Mouse (Mus musculus): ENCODE measurements around the gene Prm2. TPM values are rescaled to one million over a fixed set of nuclear protein-coding genes. Genes with fewer than 3 reads are reported as not detected.

The Prm2 gene
- total RNA-seq (2017), result not detected in 2 replicates

DNA sequence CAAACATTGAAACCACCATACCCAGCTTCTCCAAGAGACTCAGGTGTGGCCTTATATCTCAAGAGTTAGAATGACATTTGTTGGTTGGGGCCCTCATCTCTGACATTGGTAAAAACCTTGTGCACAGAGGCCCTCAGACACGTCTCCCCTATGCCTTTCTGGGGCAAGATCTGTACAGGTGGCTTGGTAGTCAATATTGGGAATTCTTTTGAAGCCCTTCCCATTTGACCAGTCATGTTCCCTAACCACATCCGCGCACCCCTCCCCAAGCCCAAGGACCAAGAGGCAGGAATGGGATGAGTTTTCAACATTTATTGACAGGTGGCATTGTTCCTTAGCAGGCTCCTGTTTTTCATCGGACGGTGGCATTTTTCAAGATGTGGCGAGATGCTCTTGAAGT, at the start of gene Prm2:
Gene Prm2 (minus strand): TSS at position 101 of the 400 bp plus-strand sequence.
- ATAC-seq (ENCODE audit: extremely low read depth, insufficient number of reproducible peaks, low FRiP score, poor library complexity, severe bottlenecking), result no peak

DNA sequence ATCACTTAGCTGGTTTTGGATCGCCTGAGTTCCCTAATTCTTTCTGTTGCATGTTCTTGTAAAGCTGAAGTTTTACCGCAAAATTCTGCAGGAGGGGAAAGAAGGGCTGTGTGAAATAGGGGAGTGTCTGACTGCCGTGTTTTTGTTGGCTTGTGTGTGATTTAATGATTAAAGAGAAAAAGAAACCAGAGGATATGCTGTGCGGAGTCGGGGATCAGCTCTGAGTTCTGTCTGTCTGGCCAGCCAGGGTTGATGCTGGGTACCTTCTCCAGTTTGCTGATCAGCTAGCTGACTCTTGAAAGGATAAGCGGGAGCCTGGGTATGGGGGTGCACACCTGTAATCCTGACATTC, 48.4 kb upstream of the Prm2 start:
- ATAC-seq (ENCODE audit: extremely low read depth, insufficient number of reproducible peaks, low FRiP score, poor library complexity, severe bottlenecking), result no peak

DNA sequence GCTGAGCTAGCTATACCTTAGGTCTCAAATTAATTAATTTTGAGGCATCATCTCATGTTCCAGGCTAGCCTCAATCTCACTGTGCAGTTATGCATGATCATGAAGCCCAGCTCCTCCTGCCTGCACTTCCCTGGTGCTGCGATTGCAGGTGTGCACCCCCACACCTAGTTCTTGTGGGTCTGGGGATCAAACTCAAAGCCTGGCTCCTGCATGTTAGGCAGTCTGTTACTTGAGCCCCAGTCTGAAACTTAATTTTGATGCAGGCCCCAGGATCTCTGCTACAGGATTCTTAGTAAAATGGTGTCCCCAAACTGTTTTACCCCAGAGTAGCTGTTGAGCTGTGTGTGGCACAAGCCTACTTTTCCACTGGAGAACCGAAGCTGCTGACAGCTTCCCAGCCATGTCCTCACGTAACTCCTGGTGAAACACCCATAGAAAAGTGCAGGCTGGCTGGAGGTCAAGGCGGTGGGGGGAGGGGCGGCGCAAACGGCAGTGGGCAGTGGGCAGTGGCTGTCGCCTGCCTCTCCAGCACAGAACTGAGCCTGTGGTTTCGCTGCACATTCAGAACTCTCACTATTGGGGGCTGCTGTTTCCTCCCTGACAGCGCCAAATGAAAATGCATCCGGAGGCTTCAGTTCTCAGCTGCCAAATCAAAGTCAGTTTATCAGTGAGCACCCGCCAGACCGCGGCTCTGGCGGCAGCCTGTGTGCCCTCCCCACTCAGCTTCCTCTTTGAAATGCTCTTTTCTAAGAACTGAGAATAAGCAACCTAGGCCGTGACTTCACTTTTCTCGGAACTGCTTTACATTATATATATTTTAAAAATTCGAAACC, 47.8 kb upstream of the Prm2 start:
- peak; percentile 57 for ATAC-seq (ENCODE audit: extremely low read depth, insufficient number of reproducible peaks, low FRiP score, poor library complexity, severe bottlenecking)

DNA sequence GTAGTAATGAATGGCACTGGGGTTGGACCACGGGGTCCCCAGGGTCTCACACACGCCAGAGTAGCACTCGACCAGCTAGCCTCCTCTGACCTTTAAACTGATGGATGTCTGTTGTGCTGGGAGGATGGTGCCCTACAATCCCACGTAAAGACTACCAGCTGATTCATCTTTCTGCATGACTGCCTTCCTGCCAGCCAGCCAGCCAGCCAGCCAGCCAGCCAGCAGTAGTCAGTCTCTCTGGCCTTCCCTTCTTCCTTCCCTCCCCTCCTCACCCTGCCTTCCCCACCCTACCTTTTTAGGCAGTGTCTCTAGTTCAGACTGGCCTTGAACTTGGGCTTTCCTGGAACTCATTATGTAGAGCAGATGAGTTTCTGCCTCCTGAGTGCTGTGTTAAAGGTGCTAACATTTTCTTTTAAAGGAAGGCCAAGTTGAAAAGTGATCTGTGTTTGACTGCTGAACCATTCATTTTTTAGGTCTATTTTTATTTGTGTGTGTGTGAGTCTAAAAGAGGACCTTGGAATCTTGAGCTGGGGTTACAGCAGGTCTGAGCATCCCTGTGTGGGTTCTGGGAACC, 46.4 kb upstream of the Prm2 start:
- no peak for ATAC-seq (ENCODE audit: extremely low read depth, insufficient number of reproducible peaks, low FRiP score, poor library complexity, severe bottlenecking)

DNA sequence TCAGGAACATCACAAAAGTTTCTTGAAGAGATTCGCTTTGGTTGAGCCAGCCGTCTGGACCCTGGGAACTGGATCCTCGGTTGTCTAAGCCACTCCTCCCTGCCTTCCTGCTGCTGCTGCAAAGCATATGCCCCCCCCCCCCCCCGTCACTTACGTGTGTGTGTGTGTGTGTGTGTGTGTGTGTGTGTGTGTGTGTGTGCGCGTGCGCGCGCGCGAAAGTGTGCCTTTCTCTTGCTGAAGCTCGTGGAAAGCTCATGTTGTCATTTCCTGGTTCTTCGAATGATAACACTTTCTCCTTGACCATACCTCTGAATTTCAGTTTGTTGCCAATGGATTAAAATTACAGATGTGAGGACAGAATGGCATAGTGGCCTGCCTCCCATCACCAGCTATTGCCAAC, 44.1 kb upstream of the Prm2 start:
- no peak for ATAC-seq (ENCODE audit: extremely low read depth, insufficient number of reproducible peaks, low FRiP score, poor library complexity, severe bottlenecking)

DNA sequence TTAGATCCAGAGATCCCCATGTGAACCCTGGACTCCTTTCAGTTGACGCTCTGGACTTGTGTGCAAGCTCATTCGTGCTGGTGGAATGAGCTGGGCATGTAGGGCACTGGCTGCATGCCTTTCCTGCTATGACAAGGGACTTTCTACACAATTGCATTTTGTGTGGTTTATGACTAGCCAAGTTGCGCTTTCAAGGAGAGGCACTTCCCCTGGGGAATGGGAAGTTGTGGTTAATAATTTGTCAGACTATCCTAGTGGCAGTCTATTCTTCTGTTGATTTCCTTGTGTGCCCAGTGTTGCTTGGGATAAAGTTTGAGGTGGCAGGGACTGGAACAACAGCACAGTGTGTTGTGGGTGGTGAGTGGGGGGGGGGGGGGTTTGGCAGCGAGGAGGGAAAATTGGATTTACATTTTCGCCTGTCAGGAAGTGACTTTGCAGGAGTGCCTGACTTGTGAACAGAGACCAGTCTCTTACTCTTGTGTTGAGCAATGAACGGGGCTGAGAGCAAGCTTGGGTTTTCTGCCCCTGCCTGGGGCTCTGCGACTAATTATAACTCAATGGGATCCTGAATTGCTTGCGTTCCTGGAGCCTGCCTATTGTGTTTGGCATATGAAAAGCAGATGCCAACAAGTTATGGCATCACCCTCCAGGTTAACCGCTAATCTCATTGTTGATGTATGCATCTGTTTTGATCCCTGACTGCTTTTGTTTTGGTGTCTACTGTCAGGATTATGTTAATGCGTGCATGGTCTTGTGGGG, 42.7 kb upstream of the Prm2 start:
- peak; percentile 32; the same call in 1 of the 2 replicates for ATAC-seq (ENCODE audit: extremely low read depth, insufficient number of reproducible peaks, low FRiP score, poor library complexity, severe bottlenecking)

DNA sequence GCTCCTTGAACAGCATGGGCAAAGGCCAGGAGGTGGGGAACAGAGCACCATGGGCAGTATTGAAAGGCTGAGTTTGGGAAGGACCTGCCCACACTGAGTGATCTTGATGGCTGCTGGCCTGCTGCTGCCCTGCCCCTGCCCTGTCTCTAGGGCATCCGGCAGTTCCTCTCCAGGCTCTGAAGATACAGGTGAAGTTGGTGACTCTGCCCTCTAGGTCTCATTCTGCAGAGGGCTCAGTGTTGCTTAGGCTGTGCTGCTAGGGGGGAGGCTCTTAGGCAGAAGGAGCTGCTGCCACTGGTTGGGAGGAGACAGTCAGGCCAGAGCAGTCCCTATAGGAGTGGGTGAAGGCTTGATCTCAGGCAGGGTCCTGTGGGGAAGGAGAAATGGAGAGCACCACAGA, 42.0 kb upstream of the Prm2 start:
- ATAC-seq (ENCODE audit: extremely low read depth, insufficient number of reproducible peaks, low FRiP score, poor library complexity, severe bottlenecking), result no peak

DNA sequence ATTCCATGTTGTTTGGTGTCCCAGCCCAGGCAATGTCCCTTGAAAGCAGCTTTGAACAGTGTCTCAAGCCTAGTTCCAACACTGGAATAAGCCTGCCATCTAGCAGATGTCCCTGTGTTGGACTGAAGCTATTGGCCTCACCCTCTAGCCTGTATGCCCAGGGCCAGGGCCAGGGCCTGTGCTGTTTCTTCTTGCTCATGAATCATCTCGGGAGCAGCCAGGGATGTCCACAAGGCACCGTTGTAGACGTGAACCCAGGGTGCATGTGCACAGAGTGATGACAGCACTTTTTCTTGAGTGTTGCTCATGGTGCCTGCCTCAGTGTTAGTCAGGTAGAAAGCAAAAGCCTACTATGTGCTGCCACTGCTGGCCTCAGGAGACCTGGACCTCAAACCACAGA, 41.3 kb upstream of the Prm2 start:
- no peak for ATAC-seq (ENCODE audit: extremely low read depth, insufficient number of reproducible peaks, low FRiP score, poor library complexity, severe bottlenecking)

DNA sequence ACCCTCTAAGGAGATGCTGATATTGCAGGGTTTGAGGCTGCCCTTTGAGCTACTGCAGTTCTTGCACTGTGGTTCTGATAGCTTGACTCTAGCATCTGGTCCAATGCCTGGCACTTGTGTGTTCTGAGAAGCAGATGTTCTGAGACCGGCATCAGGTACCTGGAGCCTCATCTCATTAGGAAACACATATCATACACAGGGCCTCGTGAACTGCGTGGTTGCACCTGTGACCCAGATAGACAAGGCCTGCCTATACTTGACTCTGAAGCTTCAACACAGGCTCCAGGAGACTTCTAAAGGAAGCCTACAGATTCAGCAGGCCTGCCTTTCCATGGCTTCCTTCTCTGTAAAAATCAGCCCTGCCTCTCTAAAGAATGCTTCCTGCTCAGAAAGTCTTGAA, 40.5 kb upstream of the Prm2 start:
- no peak for ATAC-seq (ENCODE audit: extremely low read depth, insufficient number of reproducible peaks, low FRiP score, poor library complexity, severe bottlenecking)

DNA sequence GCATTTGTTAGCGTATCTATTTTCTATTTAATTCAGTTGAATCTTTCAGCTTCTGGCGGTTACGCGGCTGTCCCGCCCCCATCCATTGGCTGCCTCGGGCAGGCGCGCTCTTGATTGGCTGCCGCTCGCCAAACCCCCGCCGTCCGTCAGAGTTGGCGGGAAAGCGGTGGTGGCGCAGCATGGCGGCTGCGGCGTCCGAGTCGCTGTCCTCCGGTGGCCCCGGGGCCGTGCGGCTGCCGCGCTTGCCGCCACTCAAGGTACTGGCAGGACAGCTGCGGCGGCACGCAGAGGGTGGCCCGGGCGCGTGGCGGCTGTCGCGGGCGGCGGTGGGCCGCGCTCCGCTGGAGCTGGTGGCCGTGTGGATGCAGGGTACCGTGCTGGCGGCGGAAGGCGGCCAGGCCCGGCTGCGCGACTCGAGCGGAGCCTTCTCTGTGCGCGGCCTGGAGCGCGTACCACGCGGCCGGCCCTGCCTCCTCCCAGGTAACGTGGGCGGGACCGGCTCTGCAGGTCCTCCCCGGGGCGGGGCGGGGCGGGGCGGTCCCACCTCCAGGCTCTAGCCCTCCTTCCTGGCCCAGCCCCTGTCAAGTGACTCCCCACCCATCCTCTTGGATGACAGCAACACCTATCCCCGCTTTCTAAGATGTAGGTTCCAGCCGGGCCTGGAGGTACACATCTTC, 39.1 kb upstream of the Prm2 start, which contains the start of gene Rmi2:
Gene Rmi2 (plus strand): TSS at position 149 of the 677 bp plus-strand sequence.
- peak; percentile 82 for ATAC-seq (ENCODE audit: extremely low read depth, insufficient number of reproducible peaks, low FRiP score, poor library complexity, severe bottlenecking)

DNA sequence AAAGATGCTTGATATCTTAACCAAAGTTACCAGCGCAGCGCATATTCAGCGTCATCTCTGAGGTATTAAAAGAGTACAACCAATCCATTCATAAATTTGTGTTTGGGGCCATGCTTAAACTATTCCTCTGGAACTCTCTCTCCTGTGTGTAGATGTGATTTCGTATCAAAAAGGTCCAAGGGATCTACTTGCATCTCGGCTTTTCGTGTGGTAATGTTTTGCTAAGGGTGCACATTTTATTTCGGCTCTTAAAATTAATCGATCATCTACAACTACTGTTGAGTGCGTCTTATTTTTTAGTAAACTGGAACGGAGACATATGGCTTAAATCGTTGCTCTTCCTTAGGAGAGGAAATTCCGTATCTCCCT, 38.6 kb upstream of the Prm2 start:
- ATAC-seq (ENCODE audit: extremely low read depth, insufficient number of reproducible peaks, low FRiP score, poor library complexity, severe bottlenecking), result no peak

DNA sequence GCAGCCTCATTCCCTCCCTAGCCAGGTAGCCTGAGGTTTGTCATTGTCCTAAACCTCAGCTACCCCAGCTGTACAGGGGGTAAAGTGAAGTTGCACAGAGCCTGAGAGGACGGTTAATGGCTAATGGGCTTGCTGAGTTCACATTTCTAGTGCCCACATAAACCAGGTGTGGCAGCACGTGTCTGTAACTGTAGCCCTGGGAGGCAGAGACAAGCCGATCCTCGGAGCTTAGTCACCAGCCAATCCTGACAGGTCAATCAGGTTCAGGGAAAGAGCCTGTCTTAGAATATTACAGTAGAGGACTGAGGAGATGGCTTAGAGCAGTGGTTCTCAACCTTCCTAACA, 32.5 kb upstream of the Prm2 start:
- no peak for ATAC-seq (ENCODE audit: extremely low read depth, insufficient number of reproducible peaks, low FRiP score, poor library complexity, severe bottlenecking)

DNA sequence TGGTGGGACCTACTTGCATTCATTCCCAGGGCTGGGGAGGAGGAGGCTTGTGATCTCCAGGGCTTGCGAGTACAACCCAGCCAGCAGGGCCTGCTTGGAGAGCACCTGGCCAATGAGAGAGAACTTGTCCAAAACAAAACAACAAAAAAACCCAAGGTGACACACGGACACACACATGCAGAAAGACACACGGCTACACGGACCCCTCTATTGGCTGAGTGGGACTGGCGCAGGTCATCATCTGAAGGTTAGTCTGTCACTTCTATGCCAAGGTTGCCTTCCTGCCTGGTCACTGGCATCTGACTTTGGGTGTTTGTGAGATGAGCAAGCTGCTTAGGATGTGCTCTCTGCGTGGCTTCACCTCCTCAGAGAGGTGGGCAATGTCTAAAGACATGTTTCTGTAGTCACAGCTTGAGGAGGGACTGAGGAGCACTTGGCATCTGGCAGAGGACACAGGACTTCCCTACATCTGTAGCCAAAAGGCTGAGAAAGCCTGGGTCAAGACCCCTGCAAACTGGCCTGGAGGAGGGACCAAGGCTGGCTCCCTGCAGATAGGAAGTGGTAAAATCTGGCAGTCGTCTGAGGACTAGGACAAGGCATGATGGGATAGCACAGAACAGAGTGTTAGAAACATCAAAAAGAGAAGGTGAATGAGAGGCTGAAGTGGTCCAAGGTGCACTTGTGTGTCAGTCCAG, 32.0 kb upstream of the Prm2 start:
- no peak for ATAC-seq (ENCODE audit: extremely low read depth, insufficient number of reproducible peaks, low FRiP score, poor library complexity, severe bottlenecking)

DNA sequence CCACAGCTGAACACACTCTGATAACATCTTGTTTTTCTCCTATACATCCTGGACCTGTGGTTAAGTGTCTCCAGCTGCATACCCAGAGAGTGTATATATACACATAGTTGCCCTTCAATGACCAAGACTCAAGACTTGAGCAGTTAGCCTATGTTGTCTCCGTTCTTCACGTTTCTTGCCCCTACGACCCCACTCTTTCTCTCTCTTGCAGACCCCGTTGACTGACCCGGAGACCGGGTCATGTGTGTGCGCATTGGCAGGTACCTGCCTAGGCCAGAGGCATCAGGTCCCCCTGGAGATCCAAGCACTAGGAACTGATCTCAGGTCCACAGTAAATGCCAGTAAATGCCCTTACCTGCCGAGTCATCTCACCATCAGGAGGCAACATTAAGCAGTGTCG, 31.3 kb upstream of the Prm2 start:
- ATAC-seq (ENCODE audit: extremely low read depth, insufficient number of reproducible peaks, low FRiP score, poor library complexity, severe bottlenecking), result no peak

DNA sequence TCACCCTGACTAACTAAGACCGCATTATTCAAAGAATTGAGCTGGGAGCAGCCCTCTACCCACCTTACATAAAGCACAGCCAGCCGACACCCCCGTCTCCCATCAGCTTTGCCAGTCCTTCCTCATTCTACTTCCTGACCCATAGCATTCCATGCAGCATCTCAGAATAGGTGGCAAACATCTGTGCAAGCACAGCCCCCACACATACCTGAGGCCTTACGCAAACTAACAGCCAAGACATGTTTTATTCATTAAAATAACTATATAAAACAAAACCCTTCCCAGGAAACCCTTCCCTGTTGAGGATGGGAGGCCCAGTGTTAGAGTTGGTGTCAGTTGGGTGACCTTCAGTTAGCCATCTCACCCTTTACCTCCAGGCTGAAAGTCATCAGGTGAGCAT, 29.9 kb upstream of the Prm2 start:
- ATAC-seq (ENCODE audit: extremely low read depth, insufficient number of reproducible peaks, low FRiP score, poor library complexity, severe bottlenecking), result no peak

DNA sequence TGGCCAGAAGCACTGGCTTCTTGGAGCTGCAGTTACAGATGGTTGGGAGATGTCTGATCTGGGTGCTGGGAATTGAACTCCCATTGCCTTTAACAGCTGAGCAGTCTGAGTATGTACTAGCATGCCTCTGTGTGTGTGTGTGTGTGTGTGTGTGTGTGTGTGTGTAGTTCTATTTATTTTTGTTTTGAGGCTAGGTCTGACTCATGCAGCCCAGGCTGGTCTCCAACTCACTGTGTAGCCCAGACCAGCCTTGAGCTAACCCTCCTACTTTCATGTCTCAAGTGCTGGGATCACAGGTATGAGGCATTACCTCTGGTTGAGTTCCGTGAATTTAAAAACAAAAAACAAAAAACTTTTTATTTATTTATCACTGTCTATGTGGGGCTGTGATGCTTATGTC, 28.6 kb upstream of the Prm2 start:
- no peak for ATAC-seq (ENCODE audit: extremely low read depth, insufficient number of reproducible peaks, low FRiP score, poor library complexity, severe bottlenecking)

DNA sequence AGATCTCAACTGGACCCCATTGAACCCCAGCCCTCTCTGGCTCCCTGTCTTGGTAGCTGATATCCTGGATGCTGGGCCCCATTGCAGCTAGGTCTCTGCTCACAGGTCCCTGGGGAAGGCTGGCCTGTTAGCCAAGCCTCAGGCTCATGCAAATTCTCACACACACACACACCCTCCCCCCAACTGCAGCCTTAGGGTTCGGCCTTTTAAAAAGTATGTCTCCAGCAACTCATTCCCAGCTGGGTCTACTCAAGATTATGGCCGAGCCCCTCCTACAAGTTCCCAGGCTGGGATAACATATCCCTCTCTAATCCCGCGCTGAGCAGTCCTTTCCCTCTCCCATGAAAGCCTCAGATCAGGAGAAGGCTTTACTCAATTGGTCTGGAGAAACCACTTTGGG, 25.5 kb upstream of the Prm2 start:
- ATAC-seq (ENCODE audit: extremely low read depth, insufficient number of reproducible peaks, low FRiP score, poor library complexity, severe bottlenecking), result 0 out of 2 replicates have a peak, but pooled peaks have one; percentile 14

DNA sequence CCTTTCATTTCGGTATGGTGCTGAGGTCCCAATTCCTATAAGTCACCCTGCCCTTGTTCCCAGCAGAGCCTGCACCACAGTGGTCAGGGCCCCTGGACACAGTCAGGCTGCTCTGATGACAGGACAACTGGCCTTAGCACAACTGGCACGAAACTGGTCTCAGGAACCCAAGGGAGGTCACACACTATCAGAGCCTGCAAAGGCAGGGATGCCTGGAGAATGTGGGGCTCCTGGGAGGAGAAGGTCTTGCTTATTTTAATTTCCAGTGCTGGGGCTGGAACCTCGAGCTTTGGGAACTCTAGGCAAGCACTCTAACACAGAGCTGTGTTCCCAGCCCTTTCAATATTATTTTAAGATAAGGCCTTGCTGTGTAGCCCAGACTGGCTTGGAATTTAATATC, 24.0 kb upstream of the Prm2 start:
- no peak for ATAC-seq (ENCODE audit: extremely low read depth, insufficient number of reproducible peaks, low FRiP score, poor library complexity, severe bottlenecking)

DNA sequence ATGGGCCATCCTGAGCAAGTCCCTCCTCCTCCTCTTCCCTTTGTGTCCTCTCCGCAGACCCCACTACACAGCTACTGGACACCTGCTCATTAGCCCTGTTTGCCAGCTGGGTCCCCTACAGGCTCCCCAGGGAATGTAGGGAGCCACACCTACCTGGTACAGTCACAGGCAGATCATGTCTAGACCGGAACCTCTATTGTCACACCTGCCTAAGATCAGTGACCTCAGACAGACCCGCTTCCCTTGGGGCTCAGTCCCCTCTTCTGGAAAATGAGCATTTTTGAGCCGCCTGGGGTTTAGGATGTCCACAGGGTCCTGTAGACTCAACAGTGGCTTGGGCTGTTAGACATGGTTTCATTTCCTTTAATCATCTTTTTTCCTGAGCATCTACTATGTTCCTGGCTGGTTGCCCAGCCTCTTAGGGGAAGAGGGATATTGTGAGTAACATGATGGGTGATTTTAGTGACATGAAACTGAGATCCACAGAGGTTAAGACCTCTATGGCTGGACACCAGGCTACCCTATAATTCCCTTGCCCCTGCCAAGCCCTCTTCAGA, 22.7 kb upstream of the Prm2 start:
- peak; percentile 17; the same call in 1 of the 2 replicates for ATAC-seq (ENCODE audit: extremely low read depth, insufficient number of reproducible peaks, low FRiP score, poor library complexity, severe bottlenecking)

All from neutrophil, adult 5-6 weeks (primary cell).